Mouse (Mus musculus): ENCODE results near the gene Gca. TPM values are rescaled to one million over a fixed set of nuclear protein-coding genes. Genes with fewer than 3 reads are reported as not detected.
"Not testable (repeated sequence)": the region's sequence is repeated elsewhere in the genome, so short reads cannot be mapped to it uniquely, and the experiment has no call there.

The Gca gene
- polyA plus RNA-seq, 1 experiment from 2014 or later, result 3.5 TPM

DNA sequence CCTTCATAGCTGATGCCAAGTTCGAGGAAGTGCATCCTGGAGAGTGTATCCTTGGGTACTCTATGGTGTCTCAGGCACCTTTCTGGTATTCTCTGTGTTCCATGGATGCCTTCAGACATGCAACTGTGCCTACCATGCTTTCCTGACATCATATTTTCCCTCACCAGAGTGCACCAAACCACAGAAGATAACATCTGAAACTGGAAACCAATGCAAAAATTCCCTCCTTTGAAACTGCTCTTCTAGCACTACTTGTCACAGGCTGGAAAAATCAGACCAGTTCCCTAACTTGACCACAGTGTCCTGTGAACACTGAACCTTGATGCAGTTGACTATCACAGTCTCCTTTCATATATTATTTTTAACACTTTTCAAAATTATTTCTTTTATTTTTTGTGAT is 45.5 kb downstream of the Gca start:
- Histone ChIP-seq H3K27ac (no peak overlapping the region), H3K36me3 (ENCODE audit: inconsistent target) (no peaks in the 10 kb centered on the region), H3K4me3 (ENCODE audit: inconsistent target) (no peak overlapping the region), H3K79me2 (ENCODE audit: inconsistent target) (no peaks in the 10 kb centered on the region)
- WGBS (ENCODE audit: missing documents), result 89% methylated on average over 1 of the region's 1 CpGs

DNA sequence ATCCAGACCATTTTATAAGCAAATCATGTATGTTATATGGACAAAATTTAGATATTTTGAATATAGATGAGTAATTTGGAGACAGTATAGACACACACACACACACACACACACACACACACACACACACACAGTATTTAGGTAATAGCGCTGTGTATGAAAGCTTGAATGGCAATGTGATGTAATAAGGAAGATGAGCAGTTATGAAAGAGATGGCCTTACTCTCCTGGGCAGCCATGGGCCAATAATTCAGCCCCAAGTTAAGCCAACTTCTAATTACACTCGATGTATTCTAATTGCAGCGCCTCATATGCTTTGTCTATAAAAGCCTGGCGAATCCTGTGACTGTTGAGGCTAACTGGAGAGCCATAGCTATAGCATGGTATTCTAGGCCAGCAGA is 50.3 kb downstream of the Gca start:
- H3K4me3 ChIP-seq (ENCODE audit: inconsistent target); H3K27ac ChIP-seq; H3K36me3 ChIP-seq (ENCODE audit: inconsistent target); H3K79me2 ChIP-seq (ENCODE audit: inconsistent target): not testable (repeated sequence)
- 90% methylated on average over 3 of the region's 4 CpGs for WGBS (ENCODE audit: missing documents)

DNA sequence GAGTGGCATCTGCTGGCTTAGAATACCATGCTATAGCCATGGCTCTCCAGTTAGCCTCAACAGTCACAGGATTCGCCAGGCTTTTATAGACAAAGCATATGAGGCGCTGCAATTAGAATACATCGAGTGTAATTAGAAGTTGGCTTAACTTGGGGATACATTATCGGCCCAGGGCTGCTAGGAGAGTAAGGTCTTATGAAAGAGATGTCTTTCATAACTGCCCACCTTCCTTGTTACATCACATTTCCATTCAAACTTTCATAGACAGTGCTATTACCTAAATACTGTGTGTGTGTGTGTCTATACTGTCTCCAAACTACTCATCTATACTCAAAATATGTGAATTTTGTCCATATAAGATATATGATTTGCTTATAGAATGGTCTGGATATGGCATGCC is 51.2 kb downstream of the Gca start:
- Histone ChIP-seq H3K27ac (no peak overlapping the region), H3K4me3 (ENCODE audit: inconsistent target) (no peak overlapping the region), H3K36me3 (ENCODE audit: inconsistent target) (no peaks in the 10 kb centered on the region), H3K79me2 (ENCODE audit: inconsistent target) (no peaks in the 10 kb centered on the region)
- WGBS (ENCODE audit: missing documents), result 72% methylated on average over 4 of the region's 4 CpGs

DNA sequence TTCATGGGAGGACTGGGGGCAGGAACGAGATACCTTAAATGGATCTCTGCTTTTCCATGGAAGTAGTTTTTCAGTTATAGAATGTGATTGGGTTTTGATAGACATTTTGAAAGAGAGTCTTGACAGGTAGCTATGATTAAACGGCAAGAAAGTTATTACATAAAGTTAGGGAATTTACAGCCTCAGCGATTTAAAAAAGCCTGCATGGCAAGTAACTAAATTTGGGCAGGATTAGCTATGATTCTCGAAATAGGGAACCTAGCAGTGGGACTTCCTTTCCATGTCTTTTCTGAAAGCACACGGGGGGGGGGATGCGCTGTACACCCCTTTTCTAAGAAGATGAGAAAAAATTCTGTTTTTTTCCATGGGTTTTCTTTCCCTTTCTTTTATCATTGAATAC is 53.2 kb downstream of the Gca start:
- 66% methylated on average over 5 of the region's 6 CpGs for WGBS (ENCODE audit: missing documents)
- Histone ChIP-seq H3K4me3 (ENCODE audit: inconsistent target) (no peak overlapping the region), H3K79me2 (ENCODE audit: inconsistent target) (no peaks in the 10 kb centered on the region), H3K27ac (no peak overlapping the region), H3K36me3 (ENCODE audit: inconsistent target) (no peaks in the 10 kb centered on the region)

DNA sequence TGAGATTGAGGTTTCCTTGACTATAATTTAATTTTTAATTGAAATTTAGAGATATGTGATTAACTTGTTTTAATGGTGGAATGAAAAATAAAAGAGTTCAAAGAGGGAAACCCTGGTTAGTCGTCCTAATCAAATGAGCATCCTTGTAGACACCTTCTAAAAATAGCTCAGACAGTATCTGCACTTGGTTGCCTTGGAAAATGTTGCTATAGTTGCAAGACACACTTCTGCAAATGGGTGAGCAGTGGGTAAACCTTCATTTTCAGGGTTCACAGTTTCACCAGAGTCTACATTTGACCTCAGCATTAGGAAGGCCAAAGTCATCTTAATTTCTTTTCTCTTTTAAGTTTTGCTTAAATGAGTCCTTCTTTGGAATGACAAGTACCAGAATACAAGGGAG is 54.3 kb downstream of the Gca start:
- WGBS (ENCODE audit: missing documents), result 13% methylated on average over 1 of the region's 1 CpGs
- Histone ChIP-seq H3K4me3 (ENCODE audit: inconsistent target) (no peak overlapping the region), H3K36me3 (ENCODE audit: inconsistent target) (no peaks in the 10 kb centered on the region), H3K27ac (no peak overlapping the region), H3K79me2 (ENCODE audit: inconsistent target) (no peaks in the 10 kb centered on the region)

DNA sequence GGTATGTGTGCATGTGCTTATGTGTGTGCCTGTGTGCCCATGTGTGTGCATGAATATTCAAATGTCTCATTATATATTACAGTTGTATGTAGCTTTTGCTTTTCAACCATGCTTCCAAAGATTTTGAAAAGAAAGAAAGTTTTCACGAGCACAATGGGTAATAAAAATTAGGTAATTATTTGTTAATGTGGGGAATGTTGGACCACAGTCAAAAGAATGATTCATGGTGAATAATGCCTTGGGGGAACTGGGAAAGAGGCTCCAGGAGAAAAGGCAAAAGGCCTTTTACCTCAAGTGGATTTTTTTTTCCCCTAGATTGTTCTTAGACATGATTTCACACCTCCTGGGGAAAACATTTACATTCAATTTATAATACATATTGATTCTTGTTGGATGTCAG is 61.9 kb downstream of the Gca start:
- Histone ChIP-seq H3K4me3 (ENCODE audit: inconsistent target) (no peak overlapping the region), H3K79me2 (ENCODE audit: inconsistent target) (no peaks in the 10 kb centered on the region), H3K27ac (no peak overlapping the region), H3K36me3 (ENCODE audit: inconsistent target) (no peaks in the 10 kb centered on the region)
- 78% methylated on average over 1 of the region's 1 CpGs for WGBS (ENCODE audit: missing documents)

DNA sequence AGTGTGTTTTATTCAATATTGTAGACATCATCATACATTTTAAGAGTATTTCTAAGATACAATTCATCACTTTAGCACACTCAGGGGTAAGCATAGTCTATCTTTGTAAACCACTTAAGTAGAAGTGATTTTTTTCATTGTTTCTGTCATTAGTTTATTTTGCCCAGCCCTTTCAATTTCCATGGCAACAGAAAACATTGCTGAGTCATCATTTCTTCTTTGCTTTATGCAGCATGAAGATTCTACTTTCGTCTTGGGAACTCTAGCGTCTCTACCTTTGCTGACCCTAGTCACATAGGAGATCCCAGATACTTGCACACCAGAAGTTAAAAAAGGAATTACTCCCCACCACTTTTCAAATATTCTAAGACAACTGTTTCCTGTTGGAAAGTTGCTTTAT is 63.6 kb downstream of the Gca start:
- no peaks in the 10 kb centered on the region for H3K36me3 ChIP-seq (ENCODE audit: inconsistent target)
- H3K27ac ChIP-seq, result no peak overlapping the region
- no peak overlapping the region for H3K4me3 ChIP-seq (ENCODE audit: inconsistent target)
- 74% methylated on average over 2 of the region's 2 CpGs for WGBS (ENCODE audit: missing documents)
- H3K79me2 ChIP-seq (ENCODE audit: inconsistent target), result no peaks in the 10 kb centered on the region

DNA sequence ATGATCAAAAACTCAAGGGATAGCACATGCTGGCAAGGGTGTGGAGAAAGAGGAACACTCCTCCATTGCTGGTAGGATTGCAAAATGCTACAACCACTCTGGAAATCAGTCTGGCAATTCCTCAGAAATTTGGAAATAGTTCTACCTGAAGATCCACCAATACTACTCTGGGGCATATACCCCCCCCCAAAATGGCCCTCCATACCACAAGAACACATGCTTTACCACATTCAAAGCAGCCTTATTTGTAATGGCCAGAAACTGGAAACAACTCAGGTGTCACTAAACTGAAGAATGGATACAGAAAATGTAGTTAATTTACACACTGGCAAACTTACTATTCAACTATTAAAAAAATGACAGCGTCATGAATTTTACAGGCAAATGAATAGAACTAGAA is 66.6 kb downstream of the Gca start:
- Histone ChIP-seq H3K79me2 (ENCODE audit: inconsistent target) (no peaks in the 10 kb centered on the region), H3K36me3 (ENCODE audit: inconsistent target) (no peaks in the 10 kb centered on the region), H3K4me3 (ENCODE audit: inconsistent target) (no peak overlapping the region), H3K27ac (no peak overlapping the region)
- 100% methylated on average over 1 of the region's 1 CpGs for WGBS (ENCODE audit: missing documents)

DNA sequence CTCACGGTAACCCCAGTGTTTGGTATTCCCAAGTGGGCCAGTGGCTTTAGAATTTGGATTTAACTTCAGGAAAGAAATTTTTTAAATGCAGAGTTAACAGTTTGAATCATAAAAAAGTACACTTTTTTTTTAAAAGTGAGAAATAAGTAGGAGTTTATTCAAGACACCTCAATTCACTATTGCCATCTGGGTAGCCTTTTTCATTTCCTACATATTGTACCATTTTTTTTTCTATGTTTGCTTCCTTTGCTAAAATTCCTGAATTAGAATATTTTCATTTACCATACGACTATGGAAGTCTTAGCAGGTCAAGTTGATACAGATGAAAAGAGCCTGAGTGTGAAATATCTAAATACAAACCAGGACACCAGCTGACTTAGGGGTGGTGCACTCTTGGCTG is 79.0 kb downstream of the Gca start:
- WGBS (ENCODE audit: missing documents), result 94% methylated on average over 2 of the region's 2 CpGs
- no peak overlapping the region for H3K27ac ChIP-seq
- no peak overlapping the region for H3K4me3 ChIP-seq (ENCODE audit: inconsistent target)
- no peaks in the 10 kb centered on the region for H3K36me3 ChIP-seq (ENCODE audit: inconsistent target)
- no peaks in the 10 kb centered on the region for H3K79me2 ChIP-seq (ENCODE audit: inconsistent target)

Other genes with a start within 250 kb of the Gca start
- not detected in 3 replicates for gene Gcg, start 180.6 kb upstream of the Gca start, polyA plus RNA-seq (2018)
- gene Fap, start 90.2 kb upstream of the Gca start, polyA plus RNA-seq (2018), result 0.15 to 0.38 TPM (median 0.22 TPM) in 3 replicates
- 26.5 to 58.3 TPM (median 35.8 TPM) in 3 replicates for gene Ifih1, start 18.0 kb upstream of the Gca start, polyA plus RNA-seq (2018)